Mouse (Mus musculus): ENCODE data around the gene 4930579G24Rik. TPM values are rescaled to one million over a fixed set of nuclear protein-coding genes. Genes with fewer than 3 reads are reported as not detected.

Gene 4930579G24Rik
- polyA plus RNA-seq, 1 experiment from 2014 or later = 25.6 TPM

GRCm38 (mm10) chr3:79672188-79672587 lies 43.3 kb downstream of the 4930579G24Rik start:
- ATAC-seq (replicated peaks; ENCODE audit: low FRiP score, low TSS enrichment, low read depth) (no peak), DNase-seq (ENCODE audit: low spot score) (no peak)
- Histone ChIP-seq H3K4me1 (replicated peaks; ENCODE audit: control insufficient read depth, insufficient read depth, low read length) (no peaks in the 10 kb centered on the region), H3K4me3 (ENCODE audit: low read depth, low read length) (no peak overlapping the region), H3K27ac (ENCODE audit: low read depth) (no peak overlapping the region), H3K4me2 (ENCODE audit: low read length) (no peak overlapping the region), H3K9me3 (ENCODE audit: control insufficient read depth, low read length) (no peaks in the 10 kb centered on the region), H3K36me3 (ENCODE audit: control insufficient read depth, insufficient read depth, low read length) (no peaks in the 10 kb centered on the region), H3K9ac (ENCODE audit: low read length) (no peak overlapping the region), H3K27me3 (replicated peaks; ENCODE audit: control insufficient read depth, insufficient read depth, low read length) (no peaks in the 10 kb centered on the region)
- WGBS = 69% methylated on average over 16 of the region's 16 CpGs

GRCm38 (mm10) chr3:79673082-79673481 lies 44.2 kb downstream of the 4930579G24Rik start:
- ATAC-seq (replicated peaks; ENCODE audit: low FRiP score, low TSS enrichment, low read depth) = no peak
- no peaks in the 10 kb centered on the region for H3K4me1 ChIP-seq (replicated peaks; ENCODE audit: control insufficient read depth, insufficient read depth, low read length)
- no peak overlapping the region for H3K4me2 ChIP-seq (ENCODE audit: low read length)
- H3K27me3 ChIP-seq (replicated peaks; ENCODE audit: control insufficient read depth, insufficient read depth, low read length) = no peaks in the 10 kb centered on the region
- no peak overlapping the region for H3K27ac ChIP-seq (ENCODE audit: low read depth)
- H3K9ac ChIP-seq (ENCODE audit: low read length) = no peak overlapping the region
- H3K9me3 ChIP-seq (ENCODE audit: control insufficient read depth, low read length) = no peaks in the 10 kb centered on the region
- 10% methylated on average over 4 of the region's 4 CpGs for WGBS
- no peaks in the 10 kb centered on the region for H3K36me3 ChIP-seq (ENCODE audit: control insufficient read depth, insufficient read depth, low read length)
- H3K4me3 ChIP-seq (ENCODE audit: low read depth, low read length) = no peak overlapping the region
- DNase-seq (ENCODE audit: low spot score) = peak; percentile 65

- Histone ChIP-seq H3K36me3 (ENCODE audit: control insufficient read depth, insufficient read depth, low read length) (no peaks in the 10 kb centered on the region), H3K27ac (ENCODE audit: low read depth) (no peak overlapping the region), H3K4me2 (ENCODE audit: low read length) (no peak overlapping the region), H3K9me3 (ENCODE audit: control insufficient read depth, low read length) (no peaks in the 10 kb centered on the region), H3K27me3 (replicated peaks; ENCODE audit: control insufficient read depth, insufficient read depth, low read length) (no peaks in the 10 kb centered on the region), H3K4me1 (replicated peaks; ENCODE audit: control insufficient read depth, insufficient read depth, low read length) (no peaks in the 10 kb centered on the region), H3K4me3 (ENCODE audit: low read depth, low read length) (no peak overlapping the region), H3K9ac (ENCODE audit: low read length) (no peak overlapping the region)
- WGBS = 86% methylated on average over 5 of the region's 5 CpGs
- DNase-seq (ENCODE audit: low spot score) = no peak
- ATAC-seq (replicated peaks; ENCODE audit: low FRiP score, low TSS enrichment, low read depth) = no peak
Measured at GRCm38 (mm10) chr3:79674641-79675040, 45.8 kb downstream of the 4930579G24Rik start.

DNA sequence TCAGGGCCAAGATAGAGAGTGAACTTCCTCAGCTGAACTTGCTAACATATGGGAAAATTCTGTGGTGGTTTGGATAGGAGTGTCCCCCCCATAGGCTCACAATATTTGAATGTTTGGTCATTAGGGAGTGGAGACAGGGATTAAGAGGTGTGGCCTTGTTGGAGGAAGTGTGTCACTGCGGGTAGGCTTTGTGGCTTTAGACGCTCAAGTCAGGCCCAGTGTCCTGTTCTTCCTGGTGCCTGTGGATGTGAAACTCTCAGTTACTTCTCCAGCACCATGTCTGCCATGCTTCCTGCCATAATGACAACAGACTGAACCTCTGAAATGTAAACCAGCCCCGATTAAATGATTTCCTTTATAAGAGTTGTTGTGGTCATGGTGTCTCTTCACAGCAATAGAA lies 47.5 kb downstream of the 4930579G24Rik start:
- ATAC-seq (replicated peaks; ENCODE audit: low FRiP score, low TSS enrichment, low read depth) = no peak
- Histone ChIP-seq H3K4me2 (ENCODE audit: low read length) (no peak overlapping the region), H3K9ac (ENCODE audit: low read length) (no peak overlapping the region), H3K27me3 (replicated peaks; ENCODE audit: control insufficient read depth, insufficient read depth, low read length) (no peaks in the 10 kb centered on the region), H3K4me1 (replicated peaks; ENCODE audit: control insufficient read depth, insufficient read depth, low read length) (no peaks in the 10 kb centered on the region), H3K36me3 (ENCODE audit: control insufficient read depth, insufficient read depth, low read length) (no peaks in the 10 kb centered on the region), H3K4me3 (ENCODE audit: low read depth, low read length) (no peak overlapping the region), H3K27ac (ENCODE audit: low read depth) (no peak overlapping the region), H3K9me3 (ENCODE audit: control insufficient read depth, low read length) (no peaks in the 10 kb centered on the region)
- no peak for DNase-seq (ENCODE audit: low spot score)
- WGBS = 90% methylated on average over 3 of the region's 3 CpGs

Other genes starting within 250 kb of the 4930579G24Rik start
- gene Fnip2, start 61.3 kb upstream of the 4930579G24Rik start, polyA plus RNA-seq (2014; fragmentation: Nextera tagmentation; extraction: Ambion mirVana) = 4.0 and 5.9 TPM in 2 replicates
- 162 and 179 TPM in 2 replicates for gene Ppid, start 37.7 kb upstream of the 4930579G24Rik start, polyA plus RNA-seq (2014; fragmentation: Nextera tagmentation; extraction: Ambion mirVana)
- 60.8 and 64.8 TPM in 2 replicates for gene Etfdh, start 421 bp downstream of the 4930579G24Rik start, polyA plus RNA-seq (2014; fragmentation: Nextera tagmentation; extraction: Ambion mirVana)
- gene Rxfp1, start 108.8 kb downstream of the 4930579G24Rik start, polyA plus RNA-seq (2014; fragmentation: Nextera tagmentation; extraction: Ambion mirVana) = not detected in 2 replicates
- 4.7 and 5.5 TPM in 2 replicates for gene Tmem144, start 223.7 kb downstream of the 4930579G24Rik start, polyA plus RNA-seq (2014; fragmentation: Nextera tagmentation; extraction: Ambion mirVana)

Data from intestine, embryonic 14.5 days (tissue).